8 mouse cellular contexts compared by ENCODE assay signal in the genomic region with DNA sequence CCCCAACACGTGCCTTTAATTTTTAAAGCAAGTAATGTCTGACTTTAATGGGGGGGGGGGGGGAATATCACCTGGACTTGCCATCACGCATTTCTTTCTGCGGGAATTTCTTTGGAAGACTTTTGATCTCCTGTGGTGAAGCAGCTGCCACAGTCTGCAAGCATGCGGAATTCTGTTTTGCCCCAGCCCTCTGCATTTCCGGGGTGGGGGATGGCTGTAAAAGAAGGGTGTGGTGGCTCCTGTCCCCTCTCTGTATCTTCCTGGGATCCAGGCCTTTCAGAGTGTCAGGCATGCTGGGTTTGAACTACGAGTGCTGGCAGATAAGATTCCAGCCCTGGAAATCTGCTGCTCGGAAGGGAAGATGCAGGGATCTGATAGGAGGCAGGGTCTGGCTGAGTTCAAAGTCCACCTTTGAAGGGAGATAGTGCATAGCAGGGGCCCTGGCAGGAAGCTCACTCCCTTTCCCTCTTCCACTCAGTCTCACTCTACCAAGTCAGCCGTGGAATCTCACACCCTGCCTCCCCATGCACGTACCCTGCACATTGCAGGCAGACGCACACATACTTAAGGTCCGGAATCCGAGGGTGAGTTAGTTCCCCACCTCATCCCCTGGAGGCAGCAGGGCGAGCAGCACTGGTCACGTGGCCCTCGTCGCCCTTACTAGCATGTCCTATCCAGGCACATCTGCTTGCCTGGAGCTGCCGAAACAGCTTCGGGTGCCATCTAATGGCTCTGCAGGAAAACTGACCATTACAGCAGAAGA. TPM values are rescaled to one million over a fixed set of nuclear protein-coding genes. Genes with fewer than 3 reads are reported as not detected.
A peak's percentile ranks its signal among the peaks of the same experiment; 100 is the strongest.
DNase-seq lines count a peak whose midpoint lies in the region; ATAC-seq and TF ChIP-seq lines count a peak whose summit lies in the region.

No protein-coding gene starts in this region.

- no peak for TF ChIP-seq CTCF in cerebellum, adult 2 months (IDR thresholded peaks at IDR 0.05; ENCODE audit: borderline replicate concordance, insufficient read depth, low read depth, low read length)

- no peak for TF ChIP-seq POLR2A in cerebellum, adult 2 months (IDR thresholded peaks at IDR 0.05; ENCODE audit: borderline replicate concordance, insufficient read depth, low read length)

- no peak overlapping the region for H3K9ac ChIP-seq in embryonic facial prominence, embryonic 12.5 days
- no peak overlapping the region for H3K9ac ChIP-seq in stomach, embryonic 15.5 days

- no peak for ATAC-seq in embryonic facial prominence, embryonic 12.5 days (ENCODE audit: insufficient number of reproducible peaks, insufficient read depth, low FRiP score, low TSS enrichment)
- peak; percentile 62 for ATAC-seq in megakaryocyte, adult 5-6 weeks (ENCODE audit: poor library complexity, severe bottlenecking)
- peak; percentile 52 for ATAC-seq in stomach, embryonic 15.5 days (ENCODE audit: insufficient read depth, low FRiP score, low read depth)

- no peaks in the 10 kb centered on the region for H3K27me3 ChIP-seq in embryonic facial prominence, embryonic 12.5 days
- H3K27me3 ChIP-seq in stomach, embryonic 15.5 days (replicated peaks): no peaks in the 10 kb centered on the region
- H3K27me3 ChIP-seq in cerebellum, adult 2 months (ENCODE audit: control insufficient read depth, insufficient read depth, low read length): no peaks in the 10 kb centered on the region

- intact Hi-C loops in heart, postnatal 10 days (cut with DNase I): loop anchor here (5.0 kb wide), 1 partner anchor 153 kb away; a partner anchor contains a TSS

- H3K9me3 ChIP-seq in embryonic facial prominence, embryonic 12.5 days: no peaks in the 10 kb centered on the region
- H3K9me3 ChIP-seq in stomach, embryonic 15.5 days: no peaks in the 10 kb centered on the region

- DNase-seq in thymus, postnatal 14 days: peak; percentile 46
- no peak for DNase-seq in thymus, adult 18-20 months
- DNase-seq in heart, postnatal 10 days: peak; percentile 66 to 76
- peak; percentile 74 to 75 for DNase-seq in kidney, postnatal 36 days
- no peak for DNase-seq in cerebellum, adult 2 months

- peaks cover 17% of the 10 kb centered on the region for H3K4me1 ChIP-seq in embryonic facial prominence, embryonic 12.5 days
- peaks cover 25% of the 10 kb centered on the region for H3K4me1 ChIP-seq in stomach, embryonic 15.5 days
- peaks cover 8% of the 10 kb centered on the region for H3K4me1 ChIP-seq in cerebellum, adult 2 months (ENCODE audit: control insufficient read depth, insufficient read depth, low read length)

- no peak overlapping the region for H3K27ac ChIP-seq in embryonic facial prominence, embryonic 12.5 days
- H3K27ac ChIP-seq in stomach, embryonic 15.5 days: peak overlapping the region; percentile 63
- H3K27ac ChIP-seq in cerebellum, adult 2 months (ENCODE audit: insufficient read depth, low read length): no peak overlapping the region

- peak overlapping the region; percentile 19; the same call in 1 of the 2 replicates for H3K4me2 ChIP-seq in embryonic facial prominence, embryonic 12.5 days (replicated peaks)
- peak overlapping the region; percentile 36 for H3K4me2 ChIP-seq in stomach, embryonic 15.5 days

- no peaks in the 10 kb centered on the region for H3K36me3 ChIP-seq in embryonic facial prominence, embryonic 12.5 days
- no peaks in the 10 kb centered on the region for H3K36me3 ChIP-seq in stomach, embryonic 15.5 days

- WGBS in embryonic facial prominence, embryonic 12.5 days: 8% methylated on average over 18 of the region's 18 CpGs
- WGBS in stomach, embryonic 15.5 days: 13% methylated on average over 18 of the region's 18 CpGs
- 42% methylated on average over 18 of the region's 18 CpGs for WGBS in cerebellum, adult 2 months

- no peak overlapping the region for H3K4me3 ChIP-seq in embryonic facial prominence, embryonic 12.5 days
- H3K4me3 ChIP-seq in stomach, embryonic 15.5 days (replicated peaks): no peak overlapping the region
- H3K4me3 ChIP-seq in cerebellum, adult 2 months (replicated peaks; ENCODE audit: insufficient read depth, low read depth, low read length): no peak overlapping the region

RNA-seq across cellular contexts. Expression of a gene that starts 13.7 kb away (rescaled TPM):
- 10.1 and 10.8 TPM in 2 replicates for polyA plus RNA-seq in embryonic facial prominence, embryonic 12.5 days (2016; fragmentation: Nextera tagmentation; extraction: Ambion mirVana)
- total RNA-seq in heart, postnatal 10 days (2021): 1 to 10 TPM; 8.1 to 9.8 TPM
- total RNA-seq in megakaryocyte, adult 5-6 weeks (2015): 3.0 and 3.3 TPM in 2 replicates
- total RNA-seq in megakaryocyte, adult 5-6 weeks (2017): 1.8 and 2.6 TPM in 2 replicates
- 17.1 and 18.5 TPM in 2 replicates for polyA plus RNA-seq in stomach, embryonic 15.5 days (2015; fragmentation: Nextera tagmentation; extraction: Ambion mirVana)
- polyA plus RNA-seq in cerebellum, adult 2 months (2012; rRNA removed): 8.9 and 9.9 TPM in 2 replicates

RNA-seq across cellular contexts. Expression of a gene that starts 21.5 kb away (rescaled TPM):
- polyA plus RNA-seq in embryonic facial prominence, embryonic 12.5 days (2016; fragmentation: Nextera tagmentation; extraction: Ambion mirVana): 0.26 and 0.31 TPM in 2 replicates
- total RNA-seq in heart, postnatal 10 days (2021): 1 to 10 TPM; 2.8 to 4.6 TPM
- total RNA-seq in megakaryocyte, adult 5-6 weeks (2015): 0.11 TPM in 1 of 2 replicates, not detected in the other
- not detected in 2 replicates for total RNA-seq in megakaryocyte, adult 5-6 weeks (2017)
- 0.21 and 0.23 TPM in 2 replicates for polyA plus RNA-seq in stomach, embryonic 15.5 days (2015; fragmentation: Nextera tagmentation; extraction: Ambion mirVana)
- 17.4 and 22.6 TPM in 2 replicates for polyA plus RNA-seq in cerebellum, adult 2 months (2012; rRNA removed)

RNA-seq across cellular contexts. Expression of a gene that starts 21.8 kb away (rescaled TPM):
- 2.6 and 2.7 TPM in 2 replicates for polyA plus RNA-seq in embryonic facial prominence, embryonic 12.5 days (2016; fragmentation: Nextera tagmentation; extraction: Ambion mirVana)
- 10 to 100 TPM in 1 of 2 experiments, 1 to 10 TPM in 1; 9.3 to 10.0 TPM for total RNA-seq in heart, postnatal 10 days (2021)
- total RNA-seq in megakaryocyte, adult 5-6 weeks (2015): 1.3 and 3.4 TPM in 2 replicates
- 0.81 and 3.2 TPM in 2 replicates for total RNA-seq in megakaryocyte, adult 5-6 weeks (2017)
- 2.9 and 5.0 TPM in 2 replicates for polyA plus RNA-seq in stomach, embryonic 15.5 days (2015; fragmentation: Nextera tagmentation; extraction: Ambion mirVana)
- 12.2 and 14.3 TPM in 2 replicates for polyA plus RNA-seq in cerebellum, adult 2 months (2012; rRNA removed)

Comparison
In these comparisons a context has a peak if more than half of its experiments do, and no peak if none do; other contexts are left out.
1. DNase-seq: peak in thymus, postnatal 14 days (single experiment), heart, postnatal 10 days (2 of 2) and kidney, postnatal 36 days (2 of 2); none in thymus, adult 18-20 months (0 of 2) and cerebellum, adult 2 months (0 of 2).
2. RNA of a gene that starts 21.5 kb away (polyA plus RNA-seq): 17.4 to 22.6 TPM in cerebellum, adult 2 months; 0.26 to 0.31 TPM in embryonic facial prominence, embryonic 12.5 days and 0.21 to 0.23 TPM in stomach, embryonic 15.5 days; every median in the first group is over 10 times any median in the second.